Mouse (Mus musculus) bone marrow, adult 2 months (tissue): ENCODE measurements around the gene Fgfr2.

Source experiments
- CTCF ChIP-seq: fragments of 200-500 bp; IDR thresholded peaks from 2 replicates; pipeline ENCODE4 v1.5.1; 2011; ENCODE audit warnings: low read length, control low read depth; ENCODE audit not compliant: control insufficient read depth, insufficient read depth
- POLR2A ChIP-seq: fragments of 200-500 bp; IDR thresholded peaks from 2 replicates; pipeline ENCODE4 v1.6.1; 2011; ENCODE audit warnings: low read depth, mild to moderate bottlenecking, control low read depth, low read length, borderline replicate concordance; ENCODE audit not compliant: control insufficient read depth

GRCm38 (mm10) chr7:132760589-132761180, 362.5 kb downstream of the Fgfr2 start:
- TF ChIP-seq POLR2A: no peak
- no peak for TF ChIP-seq CTCF
